Mouse (Mus musculus) gastrocnemius, postnatal 4 days (tissue): ENCODE measurements around the gene Gpr75. TPM values are rescaled to one million over a fixed set of nuclear protein-coding genes. Genes with fewer than 3 reads are reported as not detected.

Source experiments
- DNase-seq, 2 experiments: peaks; one replicate each; pipeline ENCODE4 v3.0.0; 2021 to 2022; ENCODE audit warnings: low spot score in 2 of 2, mixed read lengths in 2 of 2
- long read RNA-seq, 2 experiments: library from polyadenylated mRNA; stranded (forward); transcript quantifications; one replicate each; pipeline ENCODE4 v2.0.0; 2021
- total RNA-seq, 2 experiments: library from RNA; stranded (reverse); gene quantifications; 2 replicates each; pipeline ENCODE4 v1.2.3; 2021

Gpr75 gene
- under 1 TPM in 1 of 2 experiments, not detected in 1; 0.08 TPM for total RNA-seq
- long read RNA-seq, experiment 1, result 0 reads
- long read RNA-seq, experiment 2, partial matches to known transcripts, result 0 of 1 reads
- long read RNA-seq, experiment 2, other reads (novel, unspliced or antisense), result 1 of 1 reads

GRCm38 (mm10) chr11:30885171-30885871, at the start of gene Gpr75, which contains the start of gene Asb3:
Gene Gpr75 (plus strand): TSS chr11:30885358.
Gene Asb3 (plus strand): TSS chr11:30885416.
- peak; percentile 30 to 55 for DNase-seq

- no peak for DNase-seq
Measured at GRCm38 (mm10) chr11:30838793-30839192, 46.4 kb upstream of the Gpr75 start.

GRCm38 (mm10) chr11:30844355-30844754, 40.8 kb upstream of the Gpr75 start:
- DNase-seq, result no peak

GRCm38 (mm10) chr11:30872425-30872824, 12.7 kb upstream of the Gpr75 start:
- DNase-seq, result no peak

GRCm38 (mm10) chr11:30888153-30888552, 3.0 kb downstream of the Gpr75 start:
- DNase-seq, result no peak

- no peak for DNase-seq
Measured at GRCm38 (mm10) chr11:30896201-30896600, 11.0 kb downstream of the Gpr75 start.

GRCm38 (mm10) chr11:30899312-30899711, 14.2 kb downstream of the Gpr75 start:
- DNase-seq, result no peak

GRCm38 (mm10) chr11:30912311-30912710, 27.2 kb downstream of the Gpr75 start:
- no peak for DNase-seq

GRCm38 (mm10) chr11:30920641-30921040, 35.5 kb downstream of the Gpr75 start:
- DNase-seq, result no peak

GRCm38 (mm10) chr11:30923283-30923682, 38.1 kb downstream of the Gpr75 start:
- DNase-seq, result no peak

GRCm38 (mm10) chr11:30928079-30928478, 42.9 kb downstream of the Gpr75 start:
- DNase-seq, result no peak

GRCm38 (mm10) chr11:30928498-30928897, 43.3 kb downstream of the Gpr75 start:
- DNase-seq, result no peak

Other genes with a start within 250 kb of the Gpr75 start
- 10 to 100 TPM; 22.5 to 23.2 TPM for gene Acyp2, start 235.8 kb upstream of the Gpr75 start, total RNA-seq
- gene Psme4, start 113.6 kb upstream of the Gpr75 start, total RNA-seq, result 10 to 100 TPM; 62.1 to 78.5 TPM
- 10 to 100 TPM; 12.8 to 13.5 TPM for gene Asb3, start 58 bp downstream of the Gpr75 start, total RNA-seq
- gene Erlec1, start 69.0 kb downstream of the Gpr75 start, total RNA-seq, result 10 to 100 TPM; 44.7 to 51.2 TPM
- 1 to 10 TPM; 6.3 to 6.8 TPM for gene Chac2, start 101.0 kb downstream of the Gpr75 start, total RNA-seq